Mouse (Mus musculus): Measurements from ENCODE around the gene Cbs.
A peak's percentile ranks its signal among the peaks of the same experiment; 100 is the strongest.

Cbs gene

GRCm38 (mm10) chr17:31590846-31591245 is 46.2 kb downstream of the Cbs start:
- DNase-seq (ENCODE audit: low read depth, low spot score): peak; percentile 60

- peak; percentile 86 for DNase-seq (ENCODE audit: low read depth, low spot score)
Measured at GRCm38 (mm10) chr17:31588726-31589125, 48.3 kb downstream of the Cbs start.

- DNase-seq (ENCODE audit: low read depth, low spot score): no peak
Measured at GRCm38 (mm10) chr17:31588115-31588514, 48.9 kb downstream of the Cbs start.

- no peak for DNase-seq (ENCODE audit: low read depth, low spot score)
Measured at GRCm38 (mm10) chr17:31583781-31584180, 53.3 kb downstream of the Cbs start.

- peak; percentile 67 for DNase-seq (ENCODE audit: low read depth, low spot score)
Measured at GRCm38 (mm10) chr17:31583185-31583584, 53.9 kb downstream of the Cbs start.

GRCm38 (mm10) chr17:31580344-31580743 is 56.7 kb downstream of the Cbs start:
- peak; percentile 87 for DNase-seq (ENCODE audit: low read depth, low spot score)

GRCm38 (mm10) chr17:31576394-31577175 is 60.5 kb downstream of the Cbs start:
- no peak for DNase-seq (ENCODE audit: low read depth, low spot score)

- no peak for DNase-seq (ENCODE audit: low read depth, low spot score)
Measured at GRCm38 (mm10) chr17:31574662-31575061, 62.4 kb downstream of the Cbs start.

- DNase-seq (ENCODE audit: low read depth, low spot score): no peak
Measured at GRCm38 (mm10) chr17:31571689-31572088, 65.3 kb downstream of the Cbs start.

GRCm38 (mm10) chr17:31570321-31570925 is 66.6 kb downstream of the Cbs start:
- peak; percentile 75 for DNase-seq (ENCODE audit: low read depth, low spot score)

GRCm38 (mm10) chr17:31569756-31570155 is 67.3 kb downstream of the Cbs start:
- no peak for DNase-seq (ENCODE audit: low read depth, low spot score)

- DNase-seq (ENCODE audit: low read depth, low spot score): no peak
Measured at GRCm38 (mm10) chr17:31566276-31566675, 70.8 kb downstream of the Cbs start.

GRCm38 (mm10) chr17:31565141-31566056 is 71.6 kb downstream of the Cbs start:
- peak; percentile 60 for DNase-seq (ENCODE audit: low read depth, low spot score)

- no peak for DNase-seq (ENCODE audit: low read depth, low spot score)
Measured at GRCm38 (mm10) chr17:31564858-31565140, 72.2 kb downstream of the Cbs start.

GRCm38 (mm10) chr17:31564015-31564857 is 72.8 kb downstream of the Cbs start, which contains the start of gene Pknox1:
Gene Pknox1, plus strand, starts transcription at chr17:31564734.
- peak; percentile 99 for DNase-seq (ENCODE audit: low read depth, low spot score)

- DNase-seq (ENCODE audit: low read depth, low spot score): peak; percentile 35
Measured at GRCm38 (mm10) chr17:31563632-31564014, 73.4 kb downstream of the Cbs start.

GRCm38 (mm10) chr17:31559021-31559789 is 77.8 kb downstream of the Cbs start:
- DNase-seq (ENCODE audit: low read depth, low spot score): peak; percentile 87
